Mouse (Mus musculus): ENCODE results near the gene Lcn2.

The Lcn2 gene

GRCm38 (mm10) chr2:32344598-32345321 is 43.3 kb downstream of the Lcn2 start:
- in situ Hi-C loops (cut with MboI, MseI) = no loop called here

DNA sequence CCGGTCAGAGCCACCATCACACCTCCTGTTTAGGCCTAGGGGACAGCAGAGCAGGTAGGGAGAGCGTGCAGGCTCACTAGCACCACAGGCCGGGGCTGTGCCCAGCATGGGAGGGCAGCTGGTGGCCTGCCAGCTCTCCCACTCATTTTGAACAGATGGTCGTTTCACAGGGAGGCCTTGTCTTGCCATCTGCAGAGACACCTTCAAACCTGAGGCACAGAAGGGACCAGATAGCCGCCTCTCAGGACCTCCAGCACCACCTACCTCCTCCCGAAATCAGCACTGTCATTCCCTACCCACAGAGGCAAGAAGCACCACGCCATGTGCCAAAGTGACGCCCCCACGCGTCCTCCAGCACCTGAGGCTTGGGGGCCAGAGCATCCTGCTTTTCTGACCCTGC is 44.0 kb downstream of the Lcn2 start:
- in situ Hi-C loops (cut with MboI, MseI) = no loop called here

- in situ Hi-C loops (cut with MboI, MseI) = no loop called here
These were observed 44.7 kb downstream of the Lcn2 start for GRCm38 (mm10) chr2:32343351-32343671.

- in situ Hi-C loops (cut with MboI, MseI) = no loop called here
These were observed 45.3 kb downstream of the Lcn2 start for GRCm38 (mm10) chr2:32342539-32343350.

DNA sequence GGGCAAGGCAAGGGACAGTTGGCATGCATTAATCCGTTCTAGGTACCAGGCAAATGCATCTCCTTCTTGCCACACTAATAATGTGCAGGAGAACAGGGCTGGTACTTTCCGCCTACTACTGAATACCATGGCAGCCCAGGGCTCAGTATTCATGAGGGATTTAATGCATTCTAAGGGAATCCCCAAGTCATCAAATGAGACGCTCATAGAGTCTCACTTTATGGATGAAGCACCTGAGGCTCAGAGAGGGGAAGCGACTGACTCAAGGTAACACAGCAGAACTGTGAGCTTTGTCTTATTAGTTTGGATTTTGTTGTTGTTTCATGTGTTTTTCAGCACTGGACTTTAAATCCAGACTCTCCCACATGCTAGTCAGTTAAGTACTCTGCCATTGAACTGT is 46.0 kb downstream of the Lcn2 start:
- in situ Hi-C loops (cut with MboI, MseI) = no loop called here

GRCm38 (mm10) chr2:32341634-32341939 is 46.5 kb downstream of the Lcn2 start:
- in situ Hi-C loops (cut with MboI, MseI) = no loop called here

GRCm38 (mm10) chr2:32340836-32341633 is 47.0 kb downstream of the Lcn2 start:
- in situ Hi-C loops (cut with MboI, MseI) = no loop called here

DNA sequence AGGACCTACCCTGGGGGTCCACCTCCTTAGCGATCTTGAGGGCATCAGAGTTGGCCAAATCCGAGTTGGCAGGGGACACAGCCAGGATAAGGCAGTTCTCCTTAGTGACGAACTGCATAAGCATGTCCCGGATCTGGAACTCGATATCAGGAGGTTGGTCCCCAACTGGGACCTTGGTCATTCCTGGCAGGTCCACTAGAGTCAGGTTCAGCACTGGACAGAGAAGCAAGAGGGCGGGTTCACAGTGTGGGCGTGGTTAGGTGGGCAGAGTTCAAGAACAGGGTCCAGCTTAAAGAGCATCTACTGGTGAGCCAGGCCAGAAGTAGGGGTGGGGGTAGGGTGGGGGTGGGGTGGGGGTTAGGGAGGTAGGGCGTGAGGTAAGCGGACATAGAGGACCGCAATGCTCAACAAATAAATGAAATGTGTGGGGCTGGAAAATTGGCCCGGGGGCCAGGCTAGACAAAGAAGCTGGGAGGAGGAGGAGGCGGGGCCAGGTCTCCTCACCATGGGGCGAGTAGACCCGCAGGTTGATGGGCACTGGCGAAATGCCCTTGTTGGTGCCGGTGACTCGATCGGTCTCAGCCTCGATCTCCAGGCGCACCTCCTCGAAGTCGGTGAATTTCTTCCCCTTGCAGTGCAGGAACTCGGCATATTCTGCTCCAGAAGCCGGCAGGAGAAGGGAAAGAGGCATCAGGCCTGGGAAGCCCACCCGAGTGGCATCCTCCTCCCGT is 48.0 kb downstream of the Lcn2 start:
- in situ Hi-C loops (cut with MboI, MseI) = no loop called here

- in situ Hi-C loops (cut with MboI, MseI) = no loop called here
These were observed 52.2 kb downstream of the Lcn2 start for GRCm38 (mm10) chr2:32335888-32336287.

Measured in T-helper 1 cell (primary cell).